Mouse (Mus musculus) neural tube, embryonic 12.5 days (tissue): Measurements from ENCODE around the gene Gm45521. TPM values are rescaled to one million over a fixed set of nuclear protein-coding genes. Genes with fewer than 3 reads are reported as not detected.

Experiments used
- ATAC-seq: fragments of 200-750 bp; cut with Nextera tagmentation; 2 replicates; pipeline ENCODE4 v1.8.0; 2017; ENCODE audit warnings: low read depth, mild to moderate bottlenecking, moderate TSS enrichment, moderate library complexity; ENCODE audit not compliant: low FRiP score
- H3K27ac ChIP-seq: fragments of 300-500 bp; sonication (generic); 2 replicates; pipeline ENCODE4 v1.5.1; 2016
- H3K27me3 ChIP-seq: fragments of 300-500 bp; sonication (generic); replicated peaks from 2 replicates; pipeline ENCODE4 v1.6.1; 2016; ENCODE audit warnings: mild to moderate bottlenecking
- H3K36me3 ChIP-seq: fragments of 300-500 bp; sonication (generic); 2 replicates; pipeline ENCODE4 v1.6.1; 2016; ENCODE audit warnings: mild to moderate bottlenecking
- H3K4me1 ChIP-seq: fragments of 300-500 bp; sonication (generic); 2 replicates; pipeline ENCODE4 v1.6.1; 2016
- H3K4me2 ChIP-seq: fragments of 300-500 bp; sonication (generic); replicated peaks from 2 replicates; pipeline ENCODE4 v1.6.1; 2016; ENCODE audit warnings: mild to moderate bottlenecking
- H3K4me3 ChIP-seq: fragments of 300-500 bp; sonication (generic); 2 replicates; pipeline ENCODE4 v1.5.1; 2016
- H3K9ac ChIP-seq: fragments of 300-500 bp; sonication (generic); 2 replicates; pipeline ENCODE4 v1.6.1; 2016; ENCODE audit warnings: mild to moderate bottlenecking
- H3K9me3 ChIP-seq: fragments of 300-500 bp; sonication (generic); 2 replicates; pipeline ENCODE4 v1.6.1; 2016; ENCODE audit warnings: mild to moderate bottlenecking
- WGBS: fragments of 180-500 bp; shearing (Covaris S2); methylation state at CpG from one replicate; pipeline ENCODE4 v1.1.7; 2016; 5-methylcytosine and 5-hydroxymethylcytosine counted together
- polyA plus RNA-seq: library from polyadenylated mRNA; unstranded; fragments of >200 nt; fragmentation: Nextera tagmentation; extraction: Ambion mirVana; gene quantifications from 2 replicates; pipeline ENCODE4 v1.2.1, GENCODE M21; 2016

Gene Gm45521
- polyA plus RNA-seq, 1 experiment from 2014 or later: not detected

DNA sequence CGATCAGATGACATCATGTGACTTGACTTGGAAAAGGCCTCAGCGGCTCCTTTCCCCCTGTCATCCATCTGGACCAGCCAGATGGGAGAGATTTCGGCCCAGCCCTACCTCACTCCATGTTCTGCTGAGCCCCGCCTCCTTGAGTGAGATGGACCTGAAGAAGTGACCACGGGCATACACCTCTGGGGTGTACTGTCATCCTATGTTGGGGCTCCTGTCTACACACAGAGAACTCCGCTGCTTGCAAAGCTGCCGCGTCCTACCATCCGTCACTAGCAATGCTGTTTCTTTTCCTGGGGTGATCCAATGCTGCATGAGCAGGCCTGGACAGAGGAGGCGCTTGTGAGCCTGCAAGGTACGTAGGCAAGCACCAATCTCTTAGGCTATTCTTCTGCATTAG is 3.5 kb downstream of the Gm45521 start:
- ATAC-seq: peak; percentile 30; the same call in 1 of the 2 replicates
- WGBS: 55% methylated on average over 11 of the region's 11 CpGs
- no peak overlapping the region for H3K4me2 ChIP-seq

DNA sequence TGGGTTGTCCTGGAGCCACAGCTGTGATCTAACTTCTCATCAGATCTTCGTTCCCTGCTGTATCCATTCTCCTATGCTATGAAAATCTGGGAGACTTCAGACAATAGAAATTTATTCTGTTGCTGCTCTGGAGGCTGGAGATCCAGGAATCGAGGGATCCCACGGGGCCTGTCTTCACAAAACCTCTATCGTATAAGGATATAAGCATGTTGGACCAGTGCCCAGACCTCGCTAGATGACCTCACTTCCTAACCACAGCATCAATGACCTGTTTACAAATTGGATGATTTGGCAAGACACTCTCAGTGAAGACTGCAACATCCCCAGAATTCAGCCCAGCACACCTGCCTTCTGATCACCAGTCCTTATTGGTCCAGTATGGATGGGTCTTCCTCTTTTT is 4.6 kb downstream of the Gm45521 start:
- Histone ChIP-seq H3K27me3 (no peaks in the 10 kb centered on the region), H3K4me1 (no peaks in the 10 kb centered on the region), H3K4me2 (no peak overlapping the region), H3K27ac (no peak overlapping the region), H3K9me3 (no peaks in the 10 kb centered on the region), H3K9ac (no peak overlapping the region), H3K4me3 (no peak overlapping the region), H3K36me3 (no peaks in the 10 kb centered on the region)
- 80% methylated on average over 5 of the region's 5 CpGs for WGBS
- ATAC-seq: no peak

More for the DNA sequence above, 3.5 kb downstream of the Gm45521 start:
- no peaks in the 10 kb centered on the region for H3K36me3 ChIP-seq
- H3K9me3 ChIP-seq: no peaks in the 10 kb centered on the region
- no peak overlapping the region for H3K4me3 ChIP-seq
- H3K27ac ChIP-seq: no peak overlapping the region
- no peaks in the 10 kb centered on the region for H3K27me3 ChIP-seq
- H3K4me1 ChIP-seq: no peaks in the 10 kb centered on the region
- no peak overlapping the region for H3K9ac ChIP-seq

DNA sequence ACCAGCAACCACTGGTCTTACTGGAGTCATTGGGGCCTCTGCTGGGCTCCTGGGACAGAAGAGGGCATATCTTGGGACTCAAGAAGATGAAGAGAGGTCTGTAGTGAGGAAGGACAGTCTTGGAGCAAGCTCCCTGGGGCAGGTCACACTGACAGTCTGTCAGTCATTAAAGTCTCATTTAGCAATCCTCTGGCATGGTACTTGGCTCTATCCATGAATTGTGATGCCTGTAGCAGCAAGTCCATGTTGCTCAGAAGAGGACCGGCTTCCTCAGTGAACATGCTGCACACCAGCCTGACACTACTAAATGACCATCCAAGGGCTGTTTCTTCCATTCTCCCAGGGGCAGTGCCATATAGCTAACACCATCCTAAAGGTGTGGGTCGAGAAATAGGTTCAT is 5.5 kb downstream of the Gm45521 start:
- H3K4me3 ChIP-seq: no peak overlapping the region
- no peak overlapping the region for H3K27ac ChIP-seq
- WGBS: 84% methylated on average over 2 of the region's 2 CpGs
- no peak overlapping the region for H3K9ac ChIP-seq
- H3K9me3 ChIP-seq: no peaks in the 10 kb centered on the region
- H3K4me2 ChIP-seq: no peak overlapping the region
- no peak for ATAC-seq
- no peaks in the 10 kb centered on the region for H3K36me3 ChIP-seq
- no peaks in the 10 kb centered on the region for H3K4me1 ChIP-seq
- H3K27me3 ChIP-seq: no peaks in the 10 kb centered on the region

DNA sequence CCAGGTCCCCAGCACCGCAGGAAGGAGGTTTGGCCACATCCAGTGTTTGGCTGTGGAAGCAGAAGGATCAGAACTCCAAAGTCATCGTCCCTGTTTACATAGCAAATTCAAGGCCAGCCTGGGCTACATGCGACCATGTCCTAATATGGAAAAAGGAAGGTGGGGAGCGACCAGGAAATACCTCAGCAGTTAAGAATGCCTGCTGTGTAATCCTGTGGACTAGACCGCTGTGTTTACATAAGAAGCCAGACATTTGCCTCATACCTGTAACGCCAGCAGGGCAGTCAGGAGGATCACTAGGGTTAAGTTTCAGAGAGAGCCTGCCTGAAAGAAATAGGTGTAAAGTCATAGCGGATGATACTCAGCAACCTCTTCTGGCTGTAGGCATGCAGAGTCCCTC is 6.1 kb downstream of the Gm45521 start:
- 70% methylated on average over 7 of the region's 7 CpGs for WGBS
- Histone ChIP-seq H3K27me3 (no peaks in the 10 kb centered on the region), H3K36me3 (no peaks in the 10 kb centered on the region), H3K4me3 (no peak overlapping the region), H3K9me3 (no peaks in the 10 kb centered on the region), H3K4me1 (no peaks in the 10 kb centered on the region), H3K9ac (no peak overlapping the region), H3K4me2 (no peak overlapping the region), H3K27ac (no peak overlapping the region)
- no peak for ATAC-seq

DNA sequence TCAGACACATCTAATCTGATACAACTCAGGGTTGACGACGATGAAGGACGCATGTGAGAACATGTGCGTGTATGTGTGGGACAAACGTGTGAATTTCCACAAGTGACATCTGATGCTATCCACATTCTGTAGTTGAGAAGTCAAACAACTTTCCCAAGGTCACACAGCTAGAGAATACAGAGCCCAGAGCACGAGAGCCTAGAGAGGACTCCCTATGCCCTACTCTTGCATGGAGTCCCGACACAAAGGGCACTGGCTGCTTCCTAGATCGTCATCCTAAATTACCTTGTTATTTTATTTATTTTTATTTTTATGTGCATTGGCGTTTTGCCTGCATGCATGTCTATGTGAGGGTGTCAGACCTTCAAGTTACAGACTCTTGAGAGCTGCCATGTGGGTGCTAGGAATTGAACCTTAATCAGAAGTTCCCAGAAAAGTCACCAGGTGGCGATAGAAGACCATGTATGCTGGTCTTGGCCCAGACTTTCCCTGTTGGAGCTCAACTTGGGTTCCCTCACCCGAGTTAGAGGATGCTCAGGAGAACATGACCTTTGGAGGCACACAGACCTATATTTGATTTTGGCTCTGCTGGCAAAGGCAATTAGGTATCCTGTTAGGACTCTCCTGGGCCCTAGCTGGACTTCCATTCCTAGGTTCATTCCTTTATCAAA is 7.3 kb downstream of the Gm45521 start:
- no peaks in the 10 kb centered on the region for H3K27me3 ChIP-seq
- no peak overlapping the region for H3K4me3 ChIP-seq
- no peaks in the 10 kb centered on the region for H3K9me3 ChIP-seq
- no peak overlapping the region for H3K9ac ChIP-seq
- peak; percentile 54 for ATAC-seq
- no peaks in the 10 kb centered on the region for H3K4me1 ChIP-seq
- no peaks in the 10 kb centered on the region for H3K36me3 ChIP-seq
- 56% methylated on average over 11 of the region's 11 CpGs for WGBS
- H3K4me2 ChIP-seq: no peak overlapping the region
- no peak overlapping the region for H3K27ac ChIP-seq

DNA sequence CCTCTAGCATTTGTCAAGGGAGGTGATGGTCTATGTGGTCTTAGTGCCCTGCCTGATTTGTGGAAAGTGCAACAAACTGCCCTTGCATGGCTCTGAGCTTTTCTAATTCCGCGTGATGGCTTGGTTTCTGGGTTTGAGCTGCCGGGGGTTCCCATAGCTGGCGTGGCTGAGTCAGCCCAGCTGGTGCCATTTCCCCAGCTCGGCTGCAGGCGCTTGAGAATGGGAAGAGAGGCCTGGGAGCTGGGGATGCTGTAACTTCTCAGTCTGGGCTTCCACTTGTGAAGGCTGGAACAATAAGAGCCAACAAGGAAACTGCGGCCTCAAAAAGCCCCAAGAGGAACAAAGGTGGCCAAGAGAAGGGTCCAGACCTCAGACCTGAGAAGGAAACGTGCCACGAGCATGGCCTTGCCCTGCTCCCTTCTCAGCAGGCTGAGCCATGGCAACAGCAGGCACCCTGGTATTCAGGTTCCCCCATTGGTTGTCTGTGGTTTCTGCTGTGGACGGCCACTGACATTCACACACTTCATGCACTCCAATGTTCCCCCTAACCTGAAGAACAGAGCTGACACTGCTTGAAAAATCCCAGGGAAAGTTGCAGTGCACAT is 14.9 kb downstream of the Gm45521 start:
- Histone ChIP-seq H3K9me3 (no peaks in the 10 kb centered on the region), H3K4me3 (no peak overlapping the region), H3K27me3 (no peaks in the 10 kb centered on the region), H3K4me2 (no peak overlapping the region), H3K27ac (no peak overlapping the region), H3K4me1 (no peaks in the 10 kb centered on the region), H3K36me3 (no peaks in the 10 kb centered on the region), H3K9ac (no peak overlapping the region)
- no peak for ATAC-seq
- WGBS: 74% methylated on average over 10 of the region's 10 CpGs

DNA sequence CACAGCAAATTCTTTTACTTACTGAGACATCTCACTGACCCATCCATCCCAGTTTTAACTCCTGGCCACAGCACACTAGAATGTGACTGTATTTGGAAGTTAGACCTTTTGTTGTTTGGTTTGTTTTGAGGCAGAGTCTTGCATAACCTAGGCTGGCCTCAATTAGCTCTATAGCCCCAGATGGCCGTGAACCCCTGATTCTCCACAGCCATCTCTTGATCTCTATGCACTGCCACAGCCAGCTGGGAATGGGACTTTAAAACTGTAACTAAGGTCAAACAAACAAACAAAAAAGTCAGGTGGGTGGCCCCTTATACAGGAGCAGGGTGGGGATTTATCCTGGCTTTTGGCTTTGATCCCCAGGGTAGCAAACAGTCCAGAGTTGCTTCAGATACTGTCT is 17.6 kb downstream of the Gm45521 start:
- Histone ChIP-seq H3K4me1 (no peaks in the 10 kb centered on the region), H3K36me3 (no peaks in the 10 kb centered on the region), H3K9me3 (no peaks in the 10 kb centered on the region), H3K27me3 (no peaks in the 10 kb centered on the region), H3K9ac (no peak overlapping the region), H3K4me2 (no peak overlapping the region), H3K4me3 (no peak overlapping the region), H3K27ac (no peak overlapping the region)
- ATAC-seq: no peak
- WGBS: 77% methylated on average over 1 of the region's 1 CpGs

DNA sequence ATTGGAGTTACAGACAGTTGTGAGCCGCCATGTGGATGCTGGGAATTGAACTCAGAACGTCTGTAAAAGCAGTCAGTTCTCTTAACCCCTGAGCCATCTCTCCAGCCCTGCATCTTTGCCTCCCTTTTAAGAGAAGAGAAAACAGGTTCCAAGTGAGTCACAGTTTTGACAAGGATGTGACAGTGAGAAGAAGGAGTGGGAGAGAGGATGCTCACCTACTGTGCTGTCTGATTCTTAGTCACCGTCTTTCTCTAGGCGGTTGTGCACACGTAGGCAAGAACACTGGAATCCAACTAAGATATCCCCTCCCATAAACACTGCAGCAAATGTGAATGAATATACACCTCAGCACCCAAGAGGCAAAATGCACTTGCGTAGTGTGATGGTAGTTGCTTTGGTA is 18.1 kb downstream of the Gm45521 start:
- Histone ChIP-seq H3K9me3 (no peaks in the 10 kb centered on the region), H3K4me3 (no peak overlapping the region), H3K9ac (no peak overlapping the region), H3K27me3 (no peaks in the 10 kb centered on the region), H3K4me2 (no peak overlapping the region), H3K36me3 (no peaks in the 10 kb centered on the region), H3K4me1 (no peaks in the 10 kb centered on the region), H3K27ac (no peak overlapping the region)
- ATAC-seq: no peak
- 85% methylated on average over 6 of the region's 6 CpGs for WGBS

DNA sequence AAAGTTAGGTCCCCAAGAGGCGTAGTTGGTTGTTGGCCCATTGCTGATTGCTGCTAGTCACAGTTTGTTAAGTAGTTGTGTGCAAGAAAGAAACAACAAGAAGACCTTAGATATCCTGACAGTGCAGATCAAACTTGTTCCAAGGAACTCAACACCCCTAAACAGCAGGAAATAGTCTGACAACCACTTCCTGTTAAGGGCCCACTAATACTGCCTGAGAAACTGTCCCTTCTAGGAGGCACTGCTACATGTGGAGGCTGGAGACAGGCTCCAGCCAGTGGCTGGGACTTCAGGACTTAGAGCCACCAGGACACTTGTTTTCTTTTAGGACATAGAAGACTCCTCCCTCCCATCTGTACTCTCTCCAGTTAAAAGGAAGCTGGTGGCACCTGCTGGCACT is 20.4 kb downstream of the Gm45521 start:
- H3K4me3 ChIP-seq: no peak overlapping the region
- H3K27me3 ChIP-seq: no peaks in the 10 kb centered on the region
- no peak overlapping the region for H3K27ac ChIP-seq
- WGBS: 100% methylated on average over 1 of the region's 1 CpGs
- ATAC-seq: no peak
- H3K9ac ChIP-seq: no peak overlapping the region
- H3K36me3 ChIP-seq: no peaks in the 10 kb centered on the region
- no peaks in the 10 kb centered on the region for H3K9me3 ChIP-seq
- H3K4me2 ChIP-seq: no peak overlapping the region
- no peaks in the 10 kb centered on the region for H3K4me1 ChIP-seq

DNA sequence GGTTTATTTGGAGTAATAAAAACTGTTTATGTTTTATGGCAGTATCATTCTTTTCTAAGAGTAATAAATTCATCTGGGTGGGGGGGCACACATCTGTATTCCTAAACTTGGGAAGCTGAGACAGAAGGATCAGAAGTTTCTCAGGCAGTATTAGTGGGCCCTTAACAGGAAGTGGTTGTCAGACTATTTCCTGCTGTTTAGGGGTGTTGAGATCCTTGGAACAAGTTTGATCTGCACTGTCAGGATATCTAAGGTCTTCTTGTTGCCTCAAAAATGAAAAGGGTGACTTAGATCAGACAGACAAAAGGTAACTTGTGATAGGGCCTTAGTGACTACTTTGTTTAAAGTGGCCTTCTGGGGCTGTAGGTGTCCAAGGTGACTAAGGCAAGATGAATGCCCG is 21.1 kb downstream of the Gm45521 start:
- H3K9me3 ChIP-seq: no peaks in the 10 kb centered on the region
- no peak overlapping the region for H3K4me2 ChIP-seq
- H3K27ac ChIP-seq: no peak overlapping the region
- 86% methylated on average over 1 of the region's 1 CpGs for WGBS
- H3K4me1 ChIP-seq: no peaks in the 10 kb centered on the region
- H3K4me3 ChIP-seq: no peak overlapping the region
- H3K36me3 ChIP-seq: no peaks in the 10 kb centered on the region
- no peak for ATAC-seq
- no peaks in the 10 kb centered on the region for H3K27me3 ChIP-seq
- no peak overlapping the region for H3K9ac ChIP-seq

DNA sequence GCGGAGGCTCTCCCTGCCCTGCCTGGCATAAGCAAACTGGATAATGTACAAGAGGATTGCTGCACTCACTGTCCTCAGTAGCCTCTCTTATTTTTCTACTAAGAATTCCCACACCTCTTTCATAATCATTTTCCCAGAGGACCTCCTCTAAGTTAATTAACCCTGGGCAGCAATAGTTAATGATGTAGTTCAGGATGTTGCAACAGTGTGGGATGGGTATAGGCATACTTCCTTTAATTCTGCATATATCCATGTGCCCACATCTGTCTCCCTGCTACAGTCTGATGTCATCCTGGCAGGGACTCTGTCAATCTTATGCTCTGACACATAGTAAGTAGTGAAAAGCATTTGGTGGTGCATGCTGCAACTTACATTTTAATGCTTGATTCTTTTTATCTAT is 24.1 kb downstream of the Gm45521 start:
- Histone ChIP-seq H3K4me1 (no peaks in the 10 kb centered on the region), H3K36me3 (no peaks in the 10 kb centered on the region), H3K9me3 (no peaks in the 10 kb centered on the region), H3K27ac (no peak overlapping the region), H3K4me3 (no peak overlapping the region), H3K4me2 (no peak overlapping the region), H3K9ac (no peak overlapping the region), H3K27me3 (no peaks in the 10 kb centered on the region)
- 96% methylated on average over 1 of the region's 1 CpGs for WGBS
- ATAC-seq: no peak

DNA sequence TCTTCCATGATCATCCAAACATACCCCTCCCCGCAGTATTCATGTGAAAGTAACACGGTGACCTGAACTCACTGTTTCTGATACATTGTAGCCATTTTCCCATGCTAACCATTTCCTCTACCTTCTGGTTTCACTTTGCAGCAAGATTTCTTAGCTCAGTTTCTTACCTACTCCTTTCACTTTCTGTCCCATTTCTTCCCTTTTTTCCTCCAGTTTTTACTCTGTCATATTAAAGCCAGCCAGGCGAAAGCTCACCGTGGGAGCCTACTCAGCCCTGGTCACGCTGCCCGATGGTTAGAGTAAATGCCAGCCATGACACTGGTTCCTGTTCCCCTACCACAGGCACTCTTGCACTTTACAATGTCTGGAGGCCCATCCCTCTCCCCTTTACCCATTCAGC is 29.8 kb downstream of the Gm45521 start:
- WGBS: 91% methylated on average over 6 of the region's 6 CpGs
- no peaks in the 10 kb centered on the region for H3K9me3 ChIP-seq
- H3K4me1 ChIP-seq: no peaks in the 10 kb centered on the region
- H3K27ac ChIP-seq: no peak overlapping the region
- no peaks in the 10 kb centered on the region for H3K27me3 ChIP-seq
- no peaks in the 10 kb centered on the region for H3K36me3 ChIP-seq
- ATAC-seq: no peak
- no peak overlapping the region for H3K4me3 ChIP-seq
- no peak overlapping the region for H3K4me2 ChIP-seq
- H3K9ac ChIP-seq: no peak overlapping the region

DNA sequence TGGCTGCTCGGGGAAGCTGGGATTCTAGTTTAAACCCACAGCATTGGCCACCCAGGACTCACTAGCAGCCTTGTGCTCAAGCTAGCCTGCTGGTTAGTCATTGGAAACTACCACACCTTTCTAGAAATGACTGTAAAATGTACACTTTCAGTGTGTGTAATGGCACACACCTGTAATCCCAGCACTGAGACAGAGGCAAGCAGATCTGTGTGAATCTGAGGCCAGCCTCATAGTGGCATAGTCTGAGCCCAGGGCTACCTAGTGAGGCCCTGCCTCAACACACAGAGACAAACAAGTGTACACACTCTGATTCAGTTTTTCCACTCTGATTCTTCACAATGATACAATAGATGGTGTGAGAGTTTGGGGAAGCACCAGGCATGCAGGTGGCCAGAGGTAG is 32.3 kb downstream of the Gm45521 start:
- Histone ChIP-seq H3K9ac (no peak overlapping the region), H3K36me3 (no peaks in the 10 kb centered on the region), H3K27me3 (no peaks in the 10 kb centered on the region), H3K9me3 (no peaks in the 10 kb centered on the region), H3K27ac (no peak overlapping the region), H3K4me1 (no peaks in the 10 kb centered on the region), H3K4me3 (no peak overlapping the region), H3K4me2 (no peak overlapping the region)
- WGBS: 56% methylated on average over 1 of the region's 1 CpGs
- ATAC-seq: no peak
